Mouse (Mus musculus): ENCODE results near the gene Zc3h14.

DNA sequence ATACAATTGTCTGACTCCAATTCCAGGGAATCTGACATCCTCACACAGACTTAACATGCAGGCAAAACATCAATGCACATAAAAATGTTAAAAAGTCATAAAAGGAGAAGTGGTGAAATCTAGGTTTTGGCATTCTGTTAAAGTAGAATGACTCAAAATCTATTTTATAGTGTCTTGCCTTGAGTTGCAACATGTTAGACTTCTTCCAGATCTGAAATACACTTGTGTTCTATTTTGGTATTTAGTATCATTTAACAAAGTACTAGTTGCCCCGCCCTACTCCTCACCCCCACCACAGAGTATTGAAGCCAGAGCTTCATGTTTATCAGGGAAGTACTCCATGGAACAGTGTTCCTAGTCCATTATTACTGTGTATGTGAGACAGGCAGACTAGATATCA, 37.5 kb downstream of the Zc3h14 start:
- TF ChIP-seq CTCF (IDR thresholded peaks at IDR 0.05; ENCODE audit: control insufficient read depth, insufficient read depth, insufficient read length) (no peak), USF1 (IDR thresholded peaks at IDR 0.05; ENCODE audit: low read depth) (no peak)

Measured in C2C12 (cell line).